Mouse (Mus musculus) liver, postnatal 0 days (tissue): ENCODE results near the gene Kctd3. TPM values are rescaled to one million over a fixed set of nuclear protein-coding genes. Genes with fewer than 3 reads are reported as not detected.
"Not testable (repeated sequence)": the region's sequence is repeated elsewhere in the genome, so short reads cannot be mapped to it uniquely, and the experiment has no call there.

Experiments used
- ATAC-seq: fragments of 200-750 bp; cut with Nextera tagmentation; 2 replicates; pipeline ENCODE4 v1.8.0; 2017; ENCODE audit warnings: mild to moderate bottlenecking, moderate library complexity
- DNase-seq: peaks from one replicate; pipeline ENCODE4 v3.0.0-alpha.2; 2016
- H3K27ac ChIP-seq: fragments of 300-500 bp; sonication (generic); 2 replicates; pipeline ENCODE4 v1.5.1; 2014; ENCODE audit warnings: antibody characterized with exemption, moderate library complexity, mild to moderate bottlenecking, low read depth
- H3K27me3 ChIP-seq: fragments of 300-500 bp; sonication (generic); 2 replicates; pipeline ENCODE4 v1.6.1; 2014; ENCODE audit warnings: low read length, control low read depth, mixed read lengths; ENCODE audit not compliant: insufficient read depth
- H3K36me3 ChIP-seq: fragments of 300-500 bp; sonication (generic); replicated peaks from 2 replicates; pipeline ENCODE4 v1.6.1; 2014; ENCODE audit warnings: mild to moderate bottlenecking, control low read depth, low read length, moderate library complexity, mixed read lengths; ENCODE audit not compliant: insufficient read depth
- H3K4me1 ChIP-seq: fragments of 300-500 bp; sonication (generic); 2 replicates; pipeline ENCODE4 v1.6.1; 2014; ENCODE audit warnings: antibody characterized with exemption, mild to moderate bottlenecking, control low read depth; ENCODE audit not compliant: insufficient read depth
- H3K4me2 ChIP-seq: fragments of 300-500 bp; sonication (generic); 2 replicates; pipeline ENCODE4 v1.6.1; 2014; ENCODE audit warnings: low read depth, mild to moderate bottlenecking, low read length, moderate library complexity, mixed read lengths
- H3K4me3 ChIP-seq: fragments of 300-500 bp; sonication (generic); 2 replicates; pipeline ENCODE4 v1.5.1; 2014; ENCODE audit warnings: low read depth, low read length
- H3K9ac ChIP-seq: fragments of 300-500 bp; sonication (generic); replicated peaks from 2 replicates; pipeline ENCODE4 v1.6.1; 2014; ENCODE audit warnings: mild to moderate bottlenecking, moderate library complexity
- H3K9me3 ChIP-seq: fragments of 300-500 bp; sonication (generic); 2 replicates; pipeline ENCODE4 v1.6.1; 2016; ENCODE audit warnings: mild to moderate bottlenecking, control low read depth, low read length, mixed read lengths
- CTCF ChIP-seq: sonication (generic); IDR thresholded peaks from 2 replicates; pipeline ENCODE4 v1.5.1; 2016; ENCODE audit warnings: antibody characterized with exemption, low read depth
- EP300 ChIP-seq: IDR thresholded peaks from 2 replicates; pipeline ENCODE4 v1.6.1; 2016; ENCODE audit warnings: antibody characterized with exemption, low read depth, mild to moderate bottlenecking
- WGBS: fragments of 180-500 bp; shearing (Covaris S2); extraction: QIAGEN DNeasy Blood & Tissue Kit; methylation state at CpG from one replicate; pipeline ENCODE4 v1.1.7; 2014; ENCODE audit not compliant: insufficient replicate concordance; 5-methylcytosine and 5-hydroxymethylcytosine counted together
- polyA plus RNA-seq: library from polyadenylated mRNA; unstranded; fragments of >200 nt; fragmentation: Nextera tagmentation; extraction: Ambion mirVana; gene quantifications from 2 replicates; pipeline ENCODE4 v1.2.1, GENCODE M21; 2015

The Kctd3 gene
- polyA plus RNA-seq, 1 experiment from 2014 or later = 6.0 TPM

DNA sequence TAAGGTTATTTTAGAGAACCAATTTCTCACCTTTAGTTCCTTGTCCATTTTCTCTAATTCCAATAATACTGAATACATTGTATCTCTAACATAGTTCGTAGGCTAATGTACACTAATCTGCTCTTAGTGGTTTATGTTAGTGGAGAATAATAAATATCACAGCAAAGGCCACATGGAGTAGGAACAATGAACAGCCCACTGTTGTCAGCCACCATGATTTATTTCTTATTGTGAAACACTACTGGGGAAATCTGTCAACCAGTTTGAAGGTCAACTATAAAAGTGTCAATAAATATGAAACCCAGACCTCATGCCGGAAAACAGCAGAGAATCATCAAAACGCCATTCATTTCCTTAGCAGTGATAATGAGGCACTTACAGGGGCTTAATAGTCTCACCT lies 42.5 kb upstream of the Kctd3 start:
- DNase-seq = no peak
- Histone ChIP-seq H3K9me3 (peaks cover 3% of the 10 kb centered on the region), H3K27ac (no peak overlapping the region), H3K9ac (no peak overlapping the region), H3K4me3 (no peak overlapping the region), H3K4me2 (no peak overlapping the region), H3K27me3 (no peaks in the 10 kb centered on the region), H3K4me1 (no peaks in the 10 kb centered on the region), H3K36me3 (no peaks in the 10 kb centered on the region)
- TF ChIP-seq CTCF (no peak), EP300 (no peak)
- 67% methylated on average over 3 of the region's 3 CpGs for WGBS
- ATAC-seq = no peak

DNA sequence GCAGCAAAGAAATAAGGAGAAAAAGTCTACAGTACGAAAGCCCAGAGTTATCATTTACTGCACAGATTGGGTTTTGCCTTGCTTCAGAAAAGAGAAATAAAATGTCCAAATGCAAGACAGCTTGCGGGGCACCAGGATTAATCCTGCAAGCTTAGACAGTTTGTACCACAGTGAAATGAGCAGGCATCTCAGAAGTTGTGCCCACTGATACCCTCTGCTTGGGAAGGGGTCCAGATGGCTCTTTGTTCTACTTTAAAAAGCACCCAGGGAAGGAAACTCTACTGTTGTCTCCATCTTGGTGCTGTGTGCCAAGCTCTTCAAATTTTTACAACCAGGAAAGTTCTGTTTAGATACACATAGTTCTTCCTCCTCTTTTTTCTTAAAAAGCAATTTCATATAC lies 40.7 kb upstream of the Kctd3 start:
- no peak for TF ChIP-seq CTCF
- no peak for TF ChIP-seq EP300
- H3K4me3 ChIP-seq = no peak overlapping the region
- H3K27me3 ChIP-seq = no peaks in the 10 kb centered on the region
- H3K27ac ChIP-seq = no peak overlapping the region
- 79% methylated on average over 2 of the region's 2 CpGs for WGBS
- H3K36me3 ChIP-seq = no peaks in the 10 kb centered on the region
- peaks cover 3% of the 10 kb centered on the region for H3K9me3 ChIP-seq
- DNase-seq (no peak), ATAC-seq (no peak)
- H3K4me1 ChIP-seq = no peaks in the 10 kb centered on the region
- H3K4me2 ChIP-seq = no peak overlapping the region
- H3K9ac ChIP-seq = no peak overlapping the region

DNA sequence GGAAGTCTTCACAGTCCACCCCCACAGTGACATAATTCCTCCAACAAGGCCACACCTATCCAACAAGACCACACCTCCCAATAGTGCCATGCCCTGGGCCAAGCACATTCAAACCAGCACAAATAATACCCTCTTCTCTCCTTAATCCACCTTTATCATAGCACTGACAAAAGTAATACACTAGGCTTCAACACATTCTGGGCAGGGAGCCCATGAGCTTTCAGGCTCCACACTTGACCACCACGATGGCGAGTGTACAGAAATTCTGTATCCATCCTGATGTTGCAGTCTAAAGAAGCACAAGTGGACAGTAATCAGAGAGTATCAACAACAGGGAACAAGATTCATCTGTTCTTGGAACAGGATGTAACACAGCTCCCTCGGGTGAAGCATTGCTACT lies 40.3 kb upstream of the Kctd3 start:
- WGBS = 70% methylated on average over 3 of the region's 3 CpGs
- Histone ChIP-seq H3K4me1 (no peaks in the 10 kb centered on the region), H3K36me3 (no peaks in the 10 kb centered on the region), H3K9me3 (peaks cover 3% of the 10 kb centered on the region), H3K4me2 (no peak overlapping the region), H3K4me3 (no peak overlapping the region), H3K9ac (no peak overlapping the region), H3K27me3 (no peaks in the 10 kb centered on the region), H3K27ac (no peak overlapping the region)
- no peak for TF ChIP-seq CTCF
- no peak for TF ChIP-seq EP300
- no peak for ATAC-seq
- DNase-seq = no peak

DNA sequence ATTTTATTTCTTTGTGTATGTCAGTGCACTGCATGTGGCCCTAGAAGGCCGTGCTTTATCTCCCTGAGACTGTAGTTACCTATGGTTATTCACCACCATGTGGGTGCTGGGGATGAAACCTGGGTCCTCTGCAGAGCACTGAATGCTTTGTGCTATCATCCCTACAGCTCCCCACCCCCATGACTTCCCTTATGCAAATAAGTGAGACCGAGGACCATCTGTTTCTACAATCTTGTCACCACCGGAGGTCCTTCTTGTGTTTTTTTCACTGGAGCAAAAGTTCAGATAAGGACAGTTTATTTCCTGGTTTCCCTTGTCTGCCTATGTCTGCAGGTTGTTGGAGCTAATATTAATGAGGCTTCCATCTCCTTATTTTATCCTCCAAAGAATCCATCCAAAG lies 39.2 kb upstream of the Kctd3 start:
- Histone ChIP-seq H3K9ac (no peak overlapping the region), H3K4me2 (no peak overlapping the region), H3K4me3 (no peak overlapping the region), H3K27me3 (no peaks in the 10 kb centered on the region), H3K36me3 (no peaks in the 10 kb centered on the region), H3K4me1 (no peaks in the 10 kb centered on the region), H3K9me3 (peaks cover 3% of the 10 kb centered on the region), H3K27ac (no peak overlapping the region)
- ATAC-seq = no peak
- no peak for DNase-seq
- WGBS = 52% methylated on average over 3 of the region's 3 CpGs
- no peak for TF ChIP-seq CTCF
- no peak for TF ChIP-seq EP300

DNA sequence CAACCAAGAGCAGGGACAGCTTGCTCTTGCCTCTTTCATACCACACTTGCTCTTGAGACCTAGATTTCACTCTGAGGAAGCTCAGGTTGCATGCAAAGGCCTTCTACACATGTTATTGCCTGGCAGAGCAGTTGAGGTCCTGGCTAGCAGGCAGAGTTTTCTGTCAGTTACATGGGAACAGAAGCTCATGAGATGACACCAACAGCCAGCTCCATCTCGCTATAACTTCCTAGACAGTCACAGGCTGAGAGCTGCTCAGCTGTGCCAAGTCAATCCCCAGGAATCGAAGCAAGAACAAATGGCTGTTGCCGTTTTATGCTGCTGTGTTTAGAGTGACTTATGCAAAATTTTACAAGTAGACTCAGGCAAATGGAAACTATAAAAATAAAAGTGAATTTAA lies 38.7 kb upstream of the Kctd3 start:
- no peak overlapping the region for H3K27ac ChIP-seq
- H3K9ac ChIP-seq = no peak overlapping the region
- TF ChIP-seq CTCF = no peak
- no peak for TF ChIP-seq EP300
- ATAC-seq = no peak
- H3K9me3 ChIP-seq = peaks cover 3% of the 10 kb centered on the region
- H3K36me3 ChIP-seq = no peaks in the 10 kb centered on the region
- H3K4me1 ChIP-seq = no peaks in the 10 kb centered on the region
- H3K27me3 ChIP-seq = no peaks in the 10 kb centered on the region
- WGBS = 75% methylated on average over 3 of the region's 3 CpGs
- DNase-seq = no peak
- H3K4me3 ChIP-seq = no peak overlapping the region
- H3K4me2 ChIP-seq = no peak overlapping the region

DNA sequence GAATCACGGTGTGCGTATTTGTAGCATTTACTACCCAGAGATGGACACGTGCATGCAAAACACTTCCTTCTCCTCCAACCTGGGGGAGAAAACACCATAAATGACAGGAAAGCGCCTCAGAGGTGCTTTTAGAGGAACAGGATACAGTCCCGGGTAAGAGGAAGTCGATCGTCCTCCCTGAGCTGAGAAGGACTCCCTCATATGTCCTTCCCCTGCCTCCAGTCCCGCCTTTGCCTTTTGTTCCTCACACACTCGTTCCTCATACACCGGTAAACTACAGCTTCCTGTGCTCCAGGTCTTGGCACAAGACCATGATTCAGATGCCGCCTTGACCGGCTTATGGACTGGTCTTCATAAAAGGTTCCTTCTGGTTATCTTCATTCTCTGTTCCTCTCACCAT lies 33.6 kb upstream of the Kctd3 start:
- no peaks in the 10 kb centered on the region for H3K36me3 ChIP-seq
- TF ChIP-seq EP300 = no peak
- no peak for TF ChIP-seq CTCF
- H3K27me3 ChIP-seq = no peaks in the 10 kb centered on the region
- no peak overlapping the region for H3K27ac ChIP-seq
- H3K4me2 ChIP-seq = no peak overlapping the region
- H3K4me3 ChIP-seq = no peak overlapping the region
- H3K9ac ChIP-seq = no peak overlapping the region
- DNase-seq = no peak
- no peaks in the 10 kb centered on the region for H3K4me1 ChIP-seq
- no peaks in the 10 kb centered on the region for H3K9me3 ChIP-seq
- WGBS = 41% methylated on average over 12 of the region's 12 CpGs
- no peak for ATAC-seq

DNA sequence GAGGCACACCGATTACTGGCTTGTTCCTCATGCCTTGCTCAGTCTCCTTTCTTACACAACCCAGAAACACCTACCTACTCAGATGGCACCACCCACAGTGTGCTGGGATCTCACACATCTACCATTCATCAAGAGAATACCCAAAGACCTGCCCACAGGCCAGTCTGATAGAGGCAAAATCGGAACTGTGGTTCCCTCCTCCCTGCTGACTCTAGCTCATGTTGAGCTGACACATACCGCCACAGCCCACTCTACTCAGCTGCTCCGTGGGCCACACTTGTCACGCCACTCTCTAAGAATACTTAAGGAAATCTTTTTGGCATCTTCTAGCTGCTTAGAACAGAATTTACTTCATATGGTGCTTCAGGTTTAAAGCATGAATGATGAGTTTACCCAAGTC lies 31.7 kb upstream of the Kctd3 start:
- H3K27me3 ChIP-seq = no peaks in the 10 kb centered on the region
- no peak overlapping the region for H3K9ac ChIP-seq
- no peak overlapping the region for H3K27ac ChIP-seq
- TF ChIP-seq EP300 (no peak), CTCF (no peak)
- H3K4me3 ChIP-seq = no peak overlapping the region
- no peaks in the 10 kb centered on the region for H3K4me1 ChIP-seq
- no peaks in the 10 kb centered on the region for H3K9me3 ChIP-seq
- DNase-seq (no peak), ATAC-seq (no peak)
- WGBS = 82% methylated on average over 5 of the region's 5 CpGs
- H3K4me2 ChIP-seq = no peak overlapping the region
- H3K36me3 ChIP-seq = no peaks in the 10 kb centered on the region

DNA sequence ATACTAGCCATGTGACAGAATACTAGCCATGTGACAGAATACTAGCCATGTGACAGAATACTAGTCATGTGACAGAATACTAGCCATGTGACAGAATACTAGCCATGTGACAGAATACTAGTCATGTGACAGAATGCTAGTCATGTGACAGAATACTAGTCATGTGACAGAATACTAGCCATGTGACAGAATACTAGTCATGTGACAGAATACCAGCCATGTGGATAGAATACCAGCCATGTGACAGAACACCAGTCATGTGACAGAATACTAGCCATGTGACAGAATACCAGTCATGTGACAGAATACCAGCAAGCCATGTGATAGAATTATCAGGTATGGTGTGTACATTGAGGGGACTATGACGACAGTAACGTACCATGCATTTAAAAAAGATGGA lies 25.2 kb upstream of the Kctd3 start:
- not testable (repeated sequence) for H3K27me3 ChIP-seq, H3K27ac ChIP-seq, DNase-seq, H3K36me3 ChIP-seq, H3K9ac ChIP-seq, H3K4me2 ChIP-seq, H3K4me1 ChIP-seq, H3K9me3 ChIP-seq, ATAC-seq, H3K4me3 ChIP-seq
- 76% methylated on average over 2 of the region's 2 CpGs for WGBS
